Mouse (Mus musculus) adipose tissue, adult 10 weeks (tissue): Measurements from ENCODE around the gene Ano5. TPM values are rescaled to one million over a fixed set of nuclear protein-coding genes. Genes with fewer than 3 reads are reported as not detected.

ENCODE experiments used
- polyA plus RNA-seq: library from polyadenylated mRNA; stranded (reverse); fragments of 350-450 nt; fragmentation: Illumina TruSeq; extraction: RNeasy Lipid Tissue Mini Kit (QIAGEN cat#74804); gene quantifications from one replicate; pipeline ENCODE4 v1.2.3, GENCODE M21; 2014; ENCODE audit warnings: low read depth, low replicate concordance

Gene Ano5
- polyA plus RNA-seq, result 1.0 TPM

DNA sequence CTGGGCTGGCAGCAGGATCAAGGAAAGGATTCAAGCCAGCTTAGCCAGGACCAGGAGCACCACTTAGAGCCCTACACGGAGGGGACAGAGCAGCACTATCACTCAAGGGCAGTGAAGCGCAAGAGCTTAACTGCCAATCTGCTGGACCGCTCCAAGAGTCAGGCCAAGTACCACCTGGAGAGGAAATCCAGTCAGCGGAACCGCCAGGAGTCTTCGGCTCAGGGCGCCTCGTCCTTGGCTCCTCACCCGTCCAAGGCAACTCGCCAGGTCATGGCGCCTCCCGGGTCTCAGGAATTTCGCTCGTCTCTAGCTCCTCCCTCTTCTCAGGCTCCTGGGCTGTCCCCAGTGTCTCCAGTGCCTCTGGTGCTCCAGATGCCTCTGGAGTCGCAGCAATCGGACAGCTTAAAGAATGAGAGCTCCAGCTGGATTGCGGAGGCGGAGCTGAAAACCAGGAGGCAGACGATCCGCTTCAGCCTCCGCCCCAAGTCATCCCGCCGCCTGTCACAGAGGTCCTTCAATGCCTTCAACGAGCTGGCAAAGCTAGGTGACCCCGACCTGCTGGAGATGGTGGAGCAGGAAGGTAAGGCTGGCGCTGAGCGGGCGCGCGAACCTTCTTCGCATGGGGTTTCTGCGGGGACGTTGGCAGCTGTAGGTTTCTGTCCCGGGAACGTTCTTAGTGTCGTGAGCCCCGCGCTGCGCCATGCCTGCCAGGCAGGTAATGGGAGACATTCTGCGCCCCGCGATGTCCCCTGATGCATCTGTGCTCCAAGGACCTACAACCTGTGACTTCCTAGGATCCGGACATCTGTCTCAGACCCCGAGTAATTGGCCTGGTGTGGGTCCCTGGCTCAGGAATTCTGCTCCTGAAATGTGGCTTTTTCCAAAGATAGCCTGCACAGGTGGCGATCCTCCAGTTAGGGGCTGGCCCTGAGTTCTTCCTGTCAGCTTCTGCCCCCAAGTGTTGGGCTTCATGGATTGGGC is at the start of gene Ano5:
TSS of gene Ano5 (plus strand) at position 359 of the 981 bp plus-strand sequence.

DNA sequence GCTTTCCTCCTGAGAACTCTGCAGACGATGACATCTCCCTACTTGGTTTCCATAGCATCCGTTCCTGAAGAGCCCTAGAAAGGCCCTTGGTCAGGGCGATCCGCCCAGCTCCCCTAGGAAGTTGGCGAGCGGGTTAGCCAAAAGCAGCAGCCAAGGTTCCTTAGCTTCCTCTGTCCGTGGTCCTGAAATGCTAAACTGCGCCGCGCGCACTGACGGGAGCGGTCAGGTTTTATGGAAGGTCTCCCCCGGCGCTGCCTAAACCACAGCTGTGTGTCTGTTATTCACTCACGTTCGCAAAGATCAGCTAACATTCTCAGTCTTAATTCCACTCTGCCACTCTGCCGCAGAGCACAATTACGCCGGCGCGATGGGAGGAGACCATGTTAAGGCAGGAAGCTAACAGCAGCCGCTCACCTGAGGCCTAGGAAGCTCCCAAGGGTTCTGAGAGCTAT is 110.9 kb downstream of the Ano5 start, which contains the start of gene Slc17a6:
TSS of gene Slc17a6 (plus strand) at position 313 of the 452 bp plus-strand sequence.

Other genes with a start within 250 kb of the Ano5 start
- 0.36 TPM for gene Slc17a6, start 111.0 kb downstream of the Ano5 start, polyA plus RNA-seq